8 mouse cellular contexts compared by ENCODE assay signal in genomic region chr14:46882431-46883067, GRCm38 (mm10). TPM values are rescaled to one million over a fixed set of nuclear protein-coding genes. Genes with fewer than 3 reads are reported as not detected.
A peak's percentile ranks its signal among the peaks of the same experiment; 100 is the strongest.
DNase-seq lines count a peak whose midpoint lies in the region; ATAC-seq lines count a peak whose summit lies in the region.

Gene Samd4, plus strand, starts transcription at chr14:46882854.

- peak within 1 kb of the TSS; percentile 90 for H3K27ac ChIP-seq in hindbrain, embryonic 10.5 days
- H3K27ac ChIP-seq in lung, embryonic 16.5 days (ENCODE audit: low read length), result peak within 1 kb of the TSS; percentile 93

- peak; percentile 92 for DNase-seq in NIH3T3 (ENCODE audit: low read depth)
- peak; percentile 52 to 72 for DNase-seq in cerebellum, postnatal 10 days
- peak; percentile 49 to 65 for DNase-seq in frontal cortex, postnatal 10 days (ENCODE audit: low spot score in 2 of 2)
- DNase-seq in hindbrain, embryonic 10.5 days (ENCODE audit: low spot score), result peak; percentile 80
- DNase-seq in layer of hippocampus, postnatal 10 days (ENCODE audit: low spot score in 2 of 2), result peak; percentile 59 to 76
- DNase-seq in ovary, postnatal 14 days (ENCODE audit: low spot score), result peak; percentile 71
- DNase-seq in thymus, postnatal 4 days, result peak; percentile 61

- H3K4me1 ChIP-seq in hindbrain, embryonic 10.5 days (replicated peaks), result peaks cover 47% of the 10 kb centered on the region
- peaks cover 12% of the 10 kb centered on the region; the same call in 1 of the 2 replicates for H3K4me1 ChIP-seq in lung, embryonic 16.5 days (replicated peaks; ENCODE audit: control insufficient read depth, insufficient read depth, low read length)

- WGBS in hindbrain, embryonic 10.5 days, result 1% methylated on average over 54 of the region's 54 CpGs
- WGBS in lung, embryonic 16.5 days, result under 1% methylated on average over 52 of the region's 54 CpGs

- peak within 1 kb of the TSS; percentile 72 for H3K4me3 ChIP-seq in hindbrain, embryonic 10.5 days
- H3K4me3 ChIP-seq in lung, embryonic 16.5 days (ENCODE audit: low read length), result peak within 1 kb of the TSS; percentile 76

- peak; percentile 82 for ATAC-seq in lung, embryonic 16.5 days (ENCODE audit: low read depth)

- no peaks in the 10 kb centered on the region for H3K36me3 ChIP-seq in hindbrain, embryonic 10.5 days
- H3K36me3 ChIP-seq in lung, embryonic 16.5 days (ENCODE audit: control insufficient read depth, insufficient read depth, low read length), result no peaks in the 10 kb centered on the region

- H3K27me3 ChIP-seq in hindbrain, embryonic 10.5 days (ENCODE audit: insufficient read depth, poor library complexity, severe bottlenecking), result peaks cover 27% of the 10 kb centered on the region
- H3K27me3 ChIP-seq in lung, embryonic 16.5 days (ENCODE audit: control insufficient read depth, insufficient read depth, low read depth, low read length), result no peaks in the 10 kb centered on the region

- peak within 1 kb of the TSS; percentile 95 for H3K4me2 ChIP-seq in lung, embryonic 16.5 days (ENCODE audit: low read depth, low read length)

- H3K9me3 ChIP-seq in hindbrain, embryonic 10.5 days, result no peaks in the 10 kb centered on the region
- no peaks in the 10 kb centered on the region for H3K9me3 ChIP-seq in lung, embryonic 16.5 days (ENCODE audit: control insufficient read depth, low read length)

- peak within 1 kb of the TSS; percentile 83 for H3K9ac ChIP-seq in lung, embryonic 16.5 days (ENCODE audit: low read length)

RNA-seq across cellular contexts. Expression of gene Samd4, which starts in this region (rescaled TPM):
- 2.7 and 4.5 TPM in 2 replicates for polyA plus RNA-seq in hindbrain, embryonic 10.5 days (2016; fragmentation: Nextera tagmentation; extraction: Ambion mirVana)
- 10 to 100 TPM; 12.6 to 13.0 TPM for total RNA-seq in layer of hippocampus, postnatal 10 days (2021)
- polyA plus RNA-seq in lung, embryonic 16.5 days (2015; fragmentation: Nextera tagmentation; extraction: Ambion mirVana), result 6.2 and 6.6 TPM in 2 replicates

Comparison
In these comparisons a context has a peak if more than half of its experiments do, and no peak if none do; other contexts are left out.
1. Peak in every context shown above with its lines: DNase-seq, ATAC-seq, H3K4me3 ChIP-seq and H3K27ac ChIP-seq.